Mouse (Mus musculus): Measurements from ENCODE around the gene Rhbdf1.

DNA sequence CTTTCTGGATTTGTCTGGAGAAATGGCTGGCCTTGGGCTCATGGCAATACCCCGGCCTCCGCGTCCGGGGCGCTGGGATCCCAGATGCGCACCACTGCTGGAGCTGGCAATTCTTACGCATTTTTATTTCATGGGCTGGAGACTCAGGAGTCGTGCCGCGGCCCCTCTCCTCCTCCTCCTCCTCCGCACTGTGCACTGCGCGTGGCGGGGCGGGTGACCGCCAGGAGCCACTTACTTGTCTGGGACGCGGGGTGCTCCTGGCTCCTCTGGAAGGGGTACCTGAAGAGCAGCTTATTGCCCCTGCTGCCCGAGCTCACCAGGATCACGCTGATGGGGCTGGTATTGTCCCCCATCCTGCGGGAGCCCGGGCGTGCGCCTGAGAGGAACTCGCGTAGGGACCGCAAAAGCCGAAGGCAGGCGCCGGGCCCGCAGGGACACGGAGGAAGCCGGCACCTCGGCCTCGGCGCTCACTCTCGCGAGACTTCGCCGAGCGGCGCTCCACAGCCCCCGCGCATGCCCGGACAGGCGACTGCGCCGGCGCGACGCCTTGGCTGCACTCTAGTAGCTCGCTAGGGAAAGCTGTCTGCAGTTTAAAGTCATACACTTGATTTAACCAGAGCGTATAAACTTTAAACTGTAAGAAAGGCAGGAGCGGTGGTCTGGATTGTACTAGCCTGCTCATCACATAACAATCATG is 45.2 kb upstream of the Rhbdf1 start, which contains the start of gene Nprl3:
- TF ChIP-seq CTCF (IDR thresholded peaks at IDR 0.05; ENCODE audit: borderline replicate concordance, control insufficient read depth, extremely low read depth, insufficient read depth, low read length, poor library complexity) (no peak; the same call in 1 of the 2 replicates), POLR2A (IDR thresholded peaks at IDR 0.05; ENCODE audit: control insufficient read depth, extremely low read depth, insufficient read depth, low read length, poor library complexity) (peak; percentile 94)

Data from thymus, adult 2 months (tissue).